Mouse (Mus musculus): ENCODE measurements around the gene Ddah1.
A peak's percentile ranks its signal among the peaks of the same experiment; 100 is the strongest.
"Not testable (repeated sequence)": the region's sequence is repeated elsewhere in the genome, so short reads cannot be mapped to it uniquely, and the experiment has no call there.

The Ddah1 gene

DNA sequence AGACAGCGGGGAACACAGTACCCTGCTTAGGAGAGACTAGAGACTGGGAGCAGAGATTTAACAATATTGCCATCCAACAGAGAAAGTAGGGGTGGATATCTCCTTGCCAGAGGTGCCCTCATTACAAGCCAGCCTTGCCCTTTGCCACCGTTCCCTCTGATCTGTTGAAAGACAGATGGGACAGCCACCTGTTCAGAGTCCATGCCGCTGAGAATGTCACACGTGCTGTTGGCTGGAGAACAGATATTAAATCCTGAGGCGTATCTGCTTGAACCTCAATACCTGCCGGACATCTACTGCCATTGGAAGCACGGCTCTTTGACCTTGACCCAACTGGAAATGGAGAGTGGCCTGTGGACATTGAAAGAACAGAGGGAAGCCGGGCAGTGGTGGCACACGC, 148.1 kb downstream of the Ddah1 start:
- no peak for DNase-seq (ENCODE audit: low spot score in 2 of 2)

GRCm38 (mm10) chr3:145912512-145912911, 154.0 kb downstream of the Ddah1 start:
- no peak for DNase-seq (ENCODE audit: low spot score in 2 of 2)

DNA sequence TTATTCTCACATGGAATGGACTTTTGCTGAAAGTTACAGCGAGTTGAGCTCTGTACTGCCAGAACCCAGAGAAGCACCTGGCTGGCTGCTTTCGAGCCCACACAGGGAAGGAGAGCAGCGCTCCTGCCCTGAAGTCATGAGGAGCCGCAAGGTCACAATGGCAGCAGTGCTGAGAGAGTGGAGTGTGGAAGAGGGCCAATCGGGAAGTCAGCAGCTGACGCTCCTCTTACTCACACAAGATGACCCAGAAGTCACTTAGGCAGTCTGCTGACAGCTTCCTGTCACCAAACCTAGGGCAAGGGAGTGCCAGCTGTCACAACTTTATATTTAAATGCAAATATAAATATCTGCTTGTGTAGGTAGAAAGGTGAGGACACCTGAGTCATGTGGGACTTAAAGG, 154.8 kb downstream of the Ddah1 start:
- no peak for DNase-seq (ENCODE audit: low spot score in 2 of 2)

- DNase-seq (ENCODE audit: low spot score in 2 of 2), result not testable (repeated sequence)
These were observed 155.5 kb downstream of the Ddah1 start for GRCm38 (mm10) chr3:145913942-145914341.

- no peak for DNase-seq (ENCODE audit: low spot score in 2 of 2)
These were observed 157.9 kb downstream of the Ddah1 start for GRCm38 (mm10) chr3:145916374-145916773.

GRCm38 (mm10) chr3:145916826-145917225, 158.4 kb downstream of the Ddah1 start:
- no peak for DNase-seq (ENCODE audit: low spot score in 2 of 2)

DNA sequence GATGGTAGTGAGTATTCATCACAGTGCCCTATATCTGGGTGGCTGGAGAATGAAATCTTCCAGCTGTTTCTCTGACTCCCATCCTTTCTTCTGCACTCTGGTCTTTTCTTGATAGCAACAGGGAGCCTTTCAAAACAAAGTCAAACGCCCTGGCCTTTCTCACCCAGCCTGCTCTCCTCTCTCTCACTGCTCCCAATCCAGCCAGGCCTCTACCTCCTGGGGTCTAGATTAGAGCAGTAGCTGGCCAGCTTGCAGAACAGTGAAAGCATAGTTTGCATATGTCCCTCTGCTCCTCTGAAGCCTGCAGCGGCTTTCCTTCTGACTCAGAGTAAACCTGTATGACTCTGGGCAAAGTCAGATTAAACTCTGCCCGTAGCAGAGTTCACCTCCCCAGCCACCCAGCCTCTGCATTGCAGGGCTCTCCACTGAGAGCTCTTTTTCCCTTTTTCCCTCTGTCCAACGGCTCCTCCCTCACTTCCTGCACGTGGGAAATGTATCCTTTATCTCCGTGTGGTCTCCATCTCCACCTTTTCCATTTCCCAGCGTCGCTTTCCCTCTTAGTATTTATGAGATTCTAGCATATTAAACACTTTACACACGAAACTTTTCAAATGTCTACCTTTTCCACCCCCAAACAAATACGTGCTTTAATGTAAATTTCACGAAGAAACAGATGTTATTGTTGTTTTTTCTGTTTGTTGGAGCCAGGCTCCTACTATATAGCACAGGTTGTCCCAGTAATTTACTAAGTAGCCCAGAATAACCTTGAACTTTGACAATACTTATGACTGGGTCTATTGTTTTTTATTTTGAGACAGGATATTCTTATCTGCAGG, 163.8 kb downstream of the Ddah1 start, which contains the start of gene Bcl10:
Gene Bcl10, plus strand, starts transcription at position 786 of the 836 bp plus-strand sequence.
- DNase-seq (ENCODE audit: low spot score in 2 of 2), result peak in 1 of 2 experiments; percentile 33

DNA sequence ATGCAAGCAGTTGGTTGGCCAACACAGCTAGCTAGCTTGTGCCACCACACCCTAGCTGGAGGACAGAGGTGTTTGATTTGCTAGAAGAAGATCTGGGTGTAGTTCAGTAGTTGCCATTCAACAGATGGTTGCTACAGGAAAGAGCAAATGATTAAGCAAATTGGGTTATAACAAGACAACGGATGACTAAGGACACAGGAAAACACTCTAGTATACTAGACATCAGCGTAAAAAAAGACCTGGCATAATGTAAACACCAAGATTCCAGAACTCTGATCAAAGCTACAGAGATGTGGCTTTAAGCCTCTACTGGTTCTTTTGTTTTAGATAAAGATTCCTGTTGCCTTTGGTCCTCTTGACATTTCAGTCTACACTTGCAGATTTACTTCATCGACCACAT, 164.5 kb downstream of the Ddah1 start:
- no peak for DNase-seq (ENCODE audit: low spot score in 2 of 2)

DNA sequence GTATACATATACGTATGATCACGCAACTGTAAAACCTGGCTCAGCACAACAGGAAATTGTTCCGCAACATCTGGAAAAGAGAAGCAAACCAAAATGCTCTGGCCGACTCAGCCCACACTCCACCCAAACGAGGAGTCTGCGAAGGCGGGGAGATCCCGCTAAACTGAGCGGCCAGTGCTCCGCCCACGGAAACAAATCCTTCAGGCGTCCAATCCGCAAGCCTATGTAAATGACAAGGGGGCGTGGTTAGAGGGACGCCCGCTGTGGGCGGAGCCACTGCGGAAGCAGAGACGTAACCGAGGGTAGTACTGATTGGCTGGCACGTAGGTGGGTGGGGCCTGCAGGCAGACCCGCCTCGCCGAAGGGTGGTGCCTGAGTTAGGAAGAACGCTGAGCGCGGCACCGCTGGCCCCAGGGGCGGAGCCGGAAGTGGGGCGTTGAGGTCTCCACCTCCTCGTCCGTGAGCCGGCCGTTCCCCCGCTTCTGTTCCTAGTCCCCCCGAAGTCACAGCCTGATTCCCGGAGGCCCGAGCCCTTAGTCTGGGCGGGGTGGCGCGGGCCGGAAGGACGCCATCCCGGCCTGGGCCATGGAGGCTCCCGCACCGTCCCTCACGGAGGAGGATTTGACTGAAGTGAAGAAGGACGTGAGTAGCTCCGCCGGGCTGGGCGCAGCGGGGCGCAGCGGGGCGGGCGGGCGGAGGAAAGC, 165.6 kb downstream of the Ddah1 start:
- peak; percentile 99 for DNase-seq (ENCODE audit: low spot score in 2 of 2)

DNA sequence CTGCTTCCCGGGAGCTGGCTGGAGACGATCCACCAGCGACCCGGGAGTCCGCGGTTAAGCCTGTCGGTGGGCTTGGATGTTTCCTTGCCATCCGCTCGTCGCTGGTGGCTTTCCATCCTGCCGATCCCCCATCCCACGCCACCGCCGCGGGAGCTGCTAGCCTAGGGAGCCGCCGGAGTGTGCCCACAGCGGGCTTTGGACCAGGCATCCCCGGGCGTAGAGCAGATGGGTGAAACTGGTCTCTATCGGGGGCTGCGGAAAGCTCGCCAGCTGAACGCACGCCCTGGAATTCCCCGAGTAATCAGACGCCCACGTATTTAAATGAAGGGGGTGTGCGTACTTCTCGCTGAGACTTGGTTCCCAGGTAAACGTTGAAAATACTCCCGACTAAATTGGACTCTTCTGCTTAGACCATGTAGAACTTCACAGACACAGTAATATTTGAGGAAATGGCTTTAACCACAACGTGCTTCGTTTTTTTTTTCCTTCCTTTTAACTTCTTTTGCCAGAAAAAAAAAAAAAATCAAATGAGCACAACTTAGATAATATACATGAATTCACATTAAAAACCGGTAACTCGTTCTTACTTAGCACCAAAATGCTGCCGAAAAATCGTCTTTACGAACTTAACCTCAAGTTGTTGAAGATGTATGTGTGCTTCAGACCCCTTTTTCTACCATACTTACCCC, 166.3 kb downstream of the Ddah1 start:
- DNase-seq (ENCODE audit: low spot score in 2 of 2), result peak; percentile 47 to 68

GRCm38 (mm10) chr3:145925506-145925905, 167.0 kb downstream of the Ddah1 start:
- DNase-seq (ENCODE audit: low spot score in 2 of 2), result no peak

DNA sequence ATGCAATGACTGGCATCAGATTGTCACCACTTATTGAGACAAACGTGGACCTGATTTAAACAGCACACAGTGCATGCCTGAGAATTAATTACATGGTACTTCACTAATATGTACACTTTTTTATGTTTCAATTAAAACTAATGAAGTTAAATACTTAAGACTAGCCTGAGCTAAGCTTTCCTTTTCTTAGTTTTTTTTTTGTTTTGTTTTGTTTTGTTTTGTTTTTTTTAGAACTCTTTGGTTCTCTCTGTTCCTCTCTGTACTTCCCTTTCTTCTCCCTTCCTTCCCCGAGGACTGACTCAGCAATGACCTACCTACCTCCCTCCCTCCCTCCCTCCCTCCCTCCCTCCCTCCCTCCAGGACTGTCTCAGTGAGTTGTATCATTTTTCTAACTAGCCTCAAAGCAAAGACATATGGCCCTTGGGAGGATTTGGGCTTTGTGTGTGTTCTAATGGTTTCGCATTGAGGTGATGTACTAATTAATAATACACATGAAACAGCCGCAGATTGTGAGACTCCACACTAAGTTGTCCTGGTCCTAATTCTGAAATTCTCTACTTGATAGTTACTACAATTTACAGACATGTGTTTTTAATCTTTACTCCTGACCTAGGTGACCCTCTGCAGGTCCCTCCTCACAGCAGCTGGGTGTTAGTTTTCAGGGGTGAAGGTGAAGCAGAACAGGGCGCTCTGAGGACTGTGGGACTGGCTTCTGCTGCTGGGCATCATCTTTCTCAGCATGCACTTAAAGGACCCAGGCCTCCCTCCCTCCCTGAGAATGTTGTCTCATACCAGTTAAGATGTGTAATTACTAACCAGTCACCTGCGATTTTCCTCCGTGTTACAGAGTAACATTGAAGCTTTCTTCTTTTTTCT, 171.3 kb downstream of the Ddah1 start:
- DNase-seq (ENCODE audit: low spot score in 2 of 2), result no peak

DNA sequence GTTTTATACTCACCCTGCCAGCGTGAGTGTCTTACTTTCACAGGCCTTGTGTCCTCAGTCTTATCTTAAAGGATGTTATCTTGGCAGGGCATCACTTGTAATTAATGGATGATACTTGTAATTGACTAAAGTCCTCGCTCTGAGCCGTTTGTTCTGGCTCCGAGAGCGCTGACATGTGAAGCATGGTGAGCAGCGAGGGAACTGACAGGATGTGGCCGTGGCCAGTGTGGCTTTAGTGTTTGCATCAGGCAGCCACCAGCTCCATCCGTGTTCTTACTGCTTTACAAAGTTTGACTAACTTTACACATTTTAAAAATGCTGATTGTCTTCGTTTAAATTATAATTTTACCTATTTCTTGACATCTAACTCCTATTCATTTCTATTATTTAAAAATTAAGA, 175.4 kb downstream of the Ddah1 start:
- DNase-seq (ENCODE audit: low spot score in 2 of 2), result no peak

GRCm38 (mm10) chr3:145937505-145938404, 179.3 kb downstream of the Ddah1 start, which contains the start of gene 2410004B18Rik:
2410004B18Rik (plus strand) TSS chr3:145938014.
- peak; percentile 85 to 88 for DNase-seq (ENCODE audit: low spot score in 2 of 2)

GRCm38 (mm10) chr3:145938405-145939349, 180.2 kb downstream of the Ddah1 start:
- DNase-seq (ENCODE audit: low spot score in 2 of 2), result no peak

- DNase-seq (ENCODE audit: low spot score in 2 of 2), result no peak
These were observed 180.9 kb downstream of the Ddah1 start for GRCm38 (mm10) chr3:145939402-145939801.

DNA sequence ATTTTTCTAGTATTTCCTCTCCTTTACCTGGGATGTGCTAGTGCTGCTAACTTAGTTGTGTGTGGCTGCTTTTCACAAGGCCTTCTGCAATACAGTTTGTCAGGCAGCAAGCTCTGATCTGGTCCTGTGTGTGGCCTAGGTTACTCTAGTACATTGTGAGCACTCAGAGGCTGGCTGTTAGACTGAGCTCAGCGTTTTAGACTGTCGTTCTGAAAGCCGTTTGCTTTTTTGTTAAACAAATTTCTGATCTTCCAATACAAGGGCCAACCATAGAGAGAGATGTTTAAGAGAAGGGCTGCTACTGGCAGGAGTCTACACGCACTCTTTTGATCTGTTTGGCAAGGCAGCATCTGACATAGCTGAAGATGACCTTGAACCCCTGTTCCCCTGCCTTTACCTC, 181.5 kb downstream of the Ddah1 start:
- no peak for DNase-seq (ENCODE audit: low spot score in 2 of 2)

- DNase-seq (ENCODE audit: low spot score in 2 of 2), result peak; percentile 41 to 62
These were observed 183.5 kb downstream of the Ddah1 start for GRCm38 (mm10) chr3:145941971-145942370.
